Mouse (Mus musculus): ENCODE measurements around the gene Gbgt1.

DNA sequence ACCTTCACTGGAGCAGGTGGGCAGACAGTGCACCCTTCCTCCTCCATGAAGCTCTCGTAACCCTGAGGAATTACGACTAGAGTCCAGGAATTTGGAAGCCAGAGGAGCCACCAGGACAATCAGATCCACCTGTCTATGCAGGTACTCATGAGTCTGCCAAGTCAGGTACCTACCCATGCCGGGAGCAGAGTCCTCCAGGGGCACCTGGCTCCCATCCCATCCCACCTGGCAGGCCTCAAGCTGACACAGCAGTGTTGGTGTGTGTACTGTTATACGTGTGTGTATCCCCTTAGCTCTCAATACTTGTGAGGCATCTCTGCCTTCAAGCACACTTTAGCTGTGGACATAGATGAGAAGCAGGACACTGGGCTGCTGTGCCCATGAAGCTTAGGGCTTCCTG, 25.5 kb downstream of the Gbgt1 start:
- no peak for TF ChIP-seq POLR2A (IDR thresholded peaks at IDR 0.05; ENCODE audit: insufficient read length, low read depth)
- no peak for TF ChIP-seq MAX (IDR thresholded peaks at IDR 0.05; ENCODE audit: low read depth)
- TF ChIP-seq USF1 (IDR thresholded peaks at IDR 0.05; ENCODE audit: low read depth): no peak
- peak in 1 of 3 experiments; percentile 12 for TF ChIP-seq MYOD1 (IDR thresholded peaks at IDR 0.05; ENCODE audit: control insufficient read depth in 1 of 3, insufficient read length in 2 of 3, low read depth in 2 of 3)
- no peak for TF ChIP-seq TCF12 (IDR thresholded peaks at IDR 0.05; ENCODE audit: insufficient read depth, poor library complexity, severe bottlenecking)
- no peak for TF ChIP-seq MYOG (IDR thresholded peaks at IDR 0.05; ENCODE audit: control insufficient read depth in 1 of 3, insufficient read depth in 1 of 3, insufficient read length in 2 of 3, low read depth in 2 of 3)
- no peak for TF ChIP-seq POLR2AphosphoS2 (IDR thresholded peaks at IDR 0.05; ENCODE audit: insufficient read length, low read depth)
- TF ChIP-seq SRF (IDR thresholded peaks at IDR 0.05; ENCODE audit: control insufficient read depth, insufficient read length, low read depth): no peak
- no peak for TF ChIP-seq E2F4 (IDR thresholded peaks at IDR 0.05; ENCODE audit: insufficient read depth)
- no peak for TF ChIP-seq TCF3 (IDR thresholded peaks at IDR 0.05; ENCODE audit: insufficient read length, low read depth)
